Mouse (Mus musculus) MEL (cell line): ENCODE measurements at regions not wholly inside any gene's neighbourhood (a gene's known extent, or its start where the extent isn't known, plus 50 kb on each side); places are given as distances from the start of the nearest gene placed in this dataset.

ENCODE experiments used
- DNase-seq: peaks from one replicate; pipeline ENCODE4 v3.0.0; 2011; ENCODE audit warnings: low read depth, low spot score
- H3K27ac ChIP-seq: 2 replicates; pipeline ENCODE4 v1.5.1; 2012; ENCODE audit warnings: low read depth, mild to moderate bottlenecking, control low read depth, low read length, moderate library complexity; ENCODE audit not compliant: control insufficient read depth
- H3K27me3 ChIP-seq, 2 experiments: fragments of 150-350 bp in 1 of 2; sonication (generic) in 1 of 2; 2 replicates each; pipeline ENCODE4 v1.6.1; 2012; ENCODE audit warnings: low read length in 2 of 2, mild to moderate bottlenecking in 2 of 2, improper control_type of control experiment in 1 of 2, moderate library complexity in 1 of 2; ENCODE audit not compliant: insufficient read depth in 2 of 2, control insufficient read depth in 1 of 2
- H3K36me3 ChIP-seq, 2 experiments: 2 replicates each; pipeline ENCODE4 v1.6.1; 2012 to 2014; ENCODE audit warnings: low read length in 2 of 2, improper control_type of control experiment in 1 of 2, inconsistent platforms in 1 of 2, mild to moderate bottlenecking in 1 of 2; ENCODE audit not compliant: insufficient read depth in 2 of 2, control insufficient read depth in 1 of 2
- H3K4me1 ChIP-seq, 2 experiments: fragments of 150-350 bp in 1 of 2; sonication (generic) in 1 of 2; 2 replicates each; pipeline ENCODE4 v1.6.1; 2012; ENCODE audit warnings: low read length in 2 of 2, improper control_type of control experiment in 1 of 2, mild to moderate bottlenecking in 1 of 2; ENCODE audit not compliant: insufficient read depth in 2 of 2, control insufficient read depth in 1 of 2
- H3K4me3 ChIP-seq, 2 experiments: fragments of 150-350 bp in 1 of 2; sonication (generic) in 1 of 2; 2 replicates each; pipeline ENCODE4 v1.5.1; 2012; ENCODE audit warnings: low read depth in 2 of 2, low read length in 2 of 2, mild to moderate bottlenecking in 2 of 2, moderate library complexity in 2 of 2, control low read depth in 1 of 2, improper control_type of control experiment in 1 of 2; ENCODE audit not compliant: control insufficient read depth in 1 of 2, insufficient read depth in 1 of 2
- H3K79me2 ChIP-seq: 2 replicates; pipeline ENCODE4 v1.6.1; 2012; ENCODE audit warnings: mild to moderate bottlenecking, low read length, moderate library complexity; ENCODE audit not compliant: control insufficient read depth, poor library complexity, insufficient read depth
- H3K9ac ChIP-seq: 2 replicates; pipeline ENCODE4 v1.6.1; 2012; ENCODE audit warnings: low read depth, mild to moderate bottlenecking, control low read depth, low read length, moderate library complexity; ENCODE audit not compliant: control insufficient read depth, poor library complexity, severe bottlenecking
- H3K9me3 ChIP-seq: fragments of 150-350 bp; sonication (generic); replicated peaks from 2 replicates; pipeline ENCODE4 v1.6.1; 2012; ENCODE audit warnings: mild to moderate bottlenecking, low read length, improper control_type of control experiment, moderate library complexity; ENCODE audit not compliant: insufficient read depth
- BHLHE40 ChIP-seq: IDR thresholded peaks from 2 replicates; pipeline ENCODE4 v1.6.1; 2012; ENCODE audit warnings: low read depth, mild to moderate bottlenecking, inconsistent platforms, low read length, improper control_type of control experiment, borderline replicate concordance
- CTCF ChIP-seq, 3 experiments: IDR thresholded peaks in 2 of 3; conservative IDR thresholded peaks in 1 of 3; 2 replicates each; pipeline ENCODE4 v1.5.1; 2011 to 2012; ENCODE audit warnings: low read length in 3 of 3, low read depth in 2 of 3, mild to moderate bottlenecking in 2 of 3, improper control_type of control experiment in 1 of 3, inconsistent platforms in 1 of 3, mixed read lengths in 1 of 3, moderate library complexity in 1 of 3; ENCODE audit not compliant: control insufficient read depth in 1 of 3, insufficient read depth in 1 of 3, poor library complexity in 1 of 3, severe bottlenecking in 1 of 3
- E2F4 ChIP-seq: IDR thresholded peaks from 2 replicates; pipeline ENCODE4 v1.6.1; 2011; ENCODE audit warnings: low read depth, low read length, improper control_type of control experiment, borderline replicate concordance
- EP300 ChIP-seq, 2 experiments: IDR thresholded peaks; 2 replicates each; pipeline ENCODE4 v1.6.1; 2011; ENCODE audit warnings: improper control_type of control experiment in 2 of 2, low read length in 2 of 2, low read depth in 1 of 2, mild to moderate bottlenecking in 1 of 2
- ETS1 ChIP-seq: IDR thresholded peaks from 2 replicates; pipeline ENCODE4 v1.6.1; 2012; ENCODE audit warnings: low read depth, mild to moderate bottlenecking, inconsistent platforms, low read length, improper control_type of control experiment, moderate library complexity
- GABPA ChIP-seq: IDR thresholded peaks from 2 replicates; pipeline ENCODE4 v1.6.1; 2012; ENCODE audit warnings: low read depth, mild to moderate bottlenecking, inconsistent platforms, low read length, improper control_type of control experiment, moderate library complexity
- HCFC1 ChIP-seq: IDR thresholded peaks from 2 replicates; pipeline ENCODE4 v1.6.1; 2012; ENCODE audit warnings: low read depth, mild to moderate bottlenecking, inconsistent platforms, low read length, improper control_type of control experiment, moderate library complexity
- JUND ChIP-seq: IDR thresholded peaks from 2 replicates; pipeline ENCODE4 v1.6.1; 2011; ENCODE audit warnings: low read depth, mild to moderate bottlenecking, improper control_type of control experiment, low read length
- KAT2A ChIP-seq: conservative IDR thresholded peaks from 2 replicates; pipeline ENCODE4 v1.6.1; 2012; ENCODE audit warnings: low read depth, low read length, improper control_type of control experiment, inconsistent platforms
- MAX ChIP-seq: IDR thresholded peaks from 2 replicates; pipeline ENCODE4 v1.6.1; 2011; ENCODE audit warnings: low read length, improper control_type of control experiment
- MAZ ChIP-seq: IDR thresholded peaks from 2 replicates; pipeline ENCODE4 v1.6.1; 2012; ENCODE audit warnings: low read depth, mild to moderate bottlenecking, inconsistent platforms, low read length, improper control_type of control experiment
- MXI1 ChIP-seq: IDR thresholded peaks from 2 replicates; pipeline ENCODE4 v1.6.1; 2011; ENCODE audit warnings: mild to moderate bottlenecking, low read depth, low read length, improper control_type of control experiment
- MYC ChIP-seq: IDR thresholded peaks from 2 replicates; pipeline ENCODE4 v1.6.1; 2011; ENCODE audit warnings: low read depth, mild to moderate bottlenecking, low read length, improper control_type of control experiment, moderate library complexity
- NRF1 ChIP-seq: IDR thresholded peaks from 2 replicates; pipeline ENCODE4 v1.6.1; 2014; ENCODE audit warnings: low read depth, mild to moderate bottlenecking, inconsistent platforms, low read length, improper control_type of control experiment, moderate library complexity; ENCODE audit not compliant: poor library complexity, insufficient read depth, severe bottlenecking
- POLR2AphosphoS2 ChIP-seq: IDR thresholded peaks from 2 replicates; pipeline ENCODE4 v1.6.1; 2011; ENCODE audit warnings: low read length, improper control_type of control experiment
- RAD21 ChIP-seq: IDR thresholded peaks from 2 replicates; pipeline ENCODE4 v1.6.1; 2011; ENCODE audit warnings: mild to moderate bottlenecking, low read depth, low read length, improper control_type of control experiment
- RCOR1 ChIP-seq: IDR thresholded peaks from 2 replicates; pipeline ENCODE4 v1.6.1; 2012; ENCODE audit warnings: low read depth, mild to moderate bottlenecking, inconsistent platforms, low read length, improper control_type of control experiment
- SIN3A ChIP-seq: IDR thresholded peaks from 2 replicates; pipeline ENCODE4 v1.6.1; 2012; ENCODE audit warnings: low read length, improper control_type of control experiment, inconsistent platforms
- SMC3 ChIP-seq: IDR thresholded peaks from 2 replicates; pipeline ENCODE4 v1.6.1; 2011; ENCODE audit warnings: low read depth, low read length, improper control_type of control experiment
- TAL1 ChIP-seq: IDR thresholded peaks from 2 replicates; pipeline ENCODE4 v1.6.1; 2012; ENCODE audit warnings: mild to moderate bottlenecking, inconsistent platforms, low read length, moderate library complexity, mixed read lengths
- TBP ChIP-seq: IDR thresholded peaks from 2 replicates; pipeline ENCODE4 v1.8.0; 2011; ENCODE audit warnings: low read depth, low read length, improper control_type of control experiment
- UBTF ChIP-seq: IDR thresholded peaks from 2 replicates; pipeline ENCODE4 v1.6.1; 2012; ENCODE audit warnings: low read depth, mild to moderate bottlenecking, inconsistent platforms, low read length, improper control_type of control experiment, moderate library complexity, borderline replicate concordance; ENCODE audit not compliant: insufficient read depth
- ZKSCAN1 ChIP-seq: IDR thresholded peaks from 2 replicates; pipeline ENCODE4 v1.6.1; 2012; ENCODE audit warnings: low read depth, mild to moderate bottlenecking, inconsistent platforms, low read length, improper control_type of control experiment, moderate library complexity
- ZNF384 ChIP-seq: IDR thresholded peaks from 2 replicates; pipeline ENCODE4 v1.6.1; 2012; ENCODE audit warnings: low read depth, mild to moderate bottlenecking, inconsistent platforms, low read length, improper control_type of control experiment

- H3K79me2 ChIP-seq, result no peaks in the 10 kb centered on the region
- H3K9ac ChIP-seq, result no peak overlapping the region
- H3K27ac ChIP-seq, result no peak overlapping the region
- no peaks in the 10 kb centered on the region for H3K36me3 ChIP-seq
- TF ChIP-seq ETS1 (no peak), TBP (no peak), BHLHE40 (no peak), RAD21 (no peak), E2F4 (no peak), MAZ (no peak), UBTF (no peak)
- no peak overlapping the region for H3K4me3 ChIP-seq
- H3K9me3 ChIP-seq, result no peaks in the 10 kb centered on the region
- H3K4me1 ChIP-seq, result no peaks in the 10 kb centered on the region
- H3K27me3 ChIP-seq, result no peaks in the 10 kb centered on the region
- no peak for DNase-seq
Observed at GRCm38 (mm10) chr6:52413639-52414038, 100.3 kb downstream of the Evx1 start.

- TF ChIP-seq MAZ (no peak), SIN3A (no peak), EP300 (IDR thresholded peaks at IDR 0.05; ENCODE audit: low read depth in 1 of 2, low read length in 2 of 2) (no peak), MYC (no peak), KAT2A (no peak), ZNF384 (no peak), E2F4 (no peak), HCFC1 (no peak), NRF1 (no peak)
- TF ChIP-seq, all 39 proteins: peak for 0
- no peak overlapping the region for H3K4me3 ChIP-seq
- no peaks in the 10 kb centered on the region for H3K9me3 ChIP-seq
- H3K4me1 ChIP-seq, result no peaks in the 10 kb centered on the region
- H3K27ac ChIP-seq, result no peak overlapping the region
- H3K9ac ChIP-seq, result no peak overlapping the region
- H3K36me3 ChIP-seq, result no peaks in the 10 kb centered on the region
- no peaks in the 10 kb centered on the region for H3K27me3 ChIP-seq
- H3K79me2 ChIP-seq, result no peaks in the 10 kb centered on the region
- DNase-seq, result no peak
Observed at GRCm38 (mm10) chr6:52415341-52415946, 102.1 kb downstream of the Evx1 start.

GRCm38 (mm10) chr6:52416491-52416890 lies 103.2 kb downstream of the Evx1 start:
- Histone ChIP-seq H3K79me2 (no peaks in the 10 kb centered on the region), H3K9me3 (no peaks in the 10 kb centered on the region), H3K9ac (no peak overlapping the region), H3K27me3 (no peaks in the 10 kb centered on the region), H3K4me3 (no peak overlapping the region), H3K36me3 (no peaks in the 10 kb centered on the region), H3K4me1 (no peaks in the 10 kb centered on the region), H3K27ac (no peak overlapping the region)
- TF ChIP-seq SIN3A, result no peak
- TF ChIP-seq EP300 (IDR thresholded peaks at IDR 0.05; ENCODE audit: low read depth in 1 of 2, low read length in 2 of 2), result no peak
- TF ChIP-seq GABPA, result no peak
- no peak for TF ChIP-seq POLR2AphosphoS2
- no peak for TF ChIP-seq MAX
- no peak for TF ChIP-seq SMC3
- no peak for TF ChIP-seq E2F4
- no peak for TF ChIP-seq MXI1
- TF ChIP-seq RCOR1, result no peak
- TF ChIP-seq TAL1, result no peak
- no peak for TF ChIP-seq CTCF (IDR thresholded peaks at IDR 0.05 in 2 of 3, conservative IDR thresholded peaks at IDR 0.05 in 1 of 3; ENCODE audit: control insufficient read depth in 1 of 3, insufficient read depth in 1 of 3, low read depth in 2 of 3, low read length in 3 of 3, poor library complexity in 1 of 3, severe bottlenecking in 1 of 3)
- no peak for TF ChIP-seq ZNF384
- no peak for TF ChIP-seq ZKSCAN1
- TF ChIP-seq BHLHE40, result no peak
- no peak for TF ChIP-seq JUND
- TF ChIP-seq ETS1, result no peak
- no peak for TF ChIP-seq MYC
- DNase-seq, result no peak
